Mouse (Mus musculus) left cerebral cortex, postnatal 10 days (tissue): Measurements from ENCODE around the gene Kmt5c. TPM values are rescaled to one million over a fixed set of nuclear protein-coding genes. Genes with fewer than 3 reads are reported as not detected.
A peak's percentile ranks its signal among the peaks of the same experiment; 100 is the strongest.

Source experiments
- DNase-seq, 2 experiments: peaks; one replicate each; pipeline ENCODE4 v3.0.0; 2021 to 2022; ENCODE audit warnings: low spot score in 2 of 2, mixed read lengths in 1 of 2; ENCODE audit errors: extremely low spot score in 1 of 2
- intact Hi-C: fragments of 180-260 bp; cut with DNase I; formaldehyde crosslinking; loops from one replicate; pipeline ENCODE4 v1.15.1; 2025
- total RNA-seq, 2 experiments: library from RNA; stranded (reverse); gene quantifications; 2 replicates each; pipeline ENCODE4 v1.2.3; 2021

The Kmt5c gene
- total RNA-seq, 2 experiments from 2014 or later: 39.5 to 42.0 TPM

DNA sequence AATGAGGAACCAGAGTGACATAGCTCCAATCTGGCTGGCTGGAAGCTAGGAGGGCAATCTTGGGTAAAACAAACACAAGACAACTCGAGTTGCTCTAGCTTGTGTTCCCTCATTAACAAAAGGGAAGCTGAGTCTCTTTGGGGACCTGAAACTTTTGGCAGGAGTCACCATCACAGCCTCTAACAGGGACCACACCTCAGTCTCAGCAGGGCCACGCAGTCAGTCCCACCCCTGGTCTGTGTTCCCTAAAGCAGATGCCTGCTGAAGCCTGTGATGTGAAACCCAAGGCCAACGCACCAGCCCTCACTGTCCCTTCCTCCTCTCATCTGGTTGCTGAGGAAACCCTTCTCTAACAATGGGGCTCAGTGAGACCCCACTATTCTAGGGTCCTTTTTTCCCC is 42.2 kb downstream of the Kmt5c start:
- DNase-seq: no peak
- intact Hi-C loops: no loop called here

GRCm38 (mm10) chr7:4782759-4783158 is 42.8 kb downstream of the Kmt5c start, which contains the start of the genes Il11 and Tmem190:
Gene Il11, minus strand, starts transcription at chr7:4782859.
Gene Tmem190, plus strand, starts transcription at chr7:4782937.
- no peak for DNase-seq
- intact Hi-C loops: no loop called here

DNA sequence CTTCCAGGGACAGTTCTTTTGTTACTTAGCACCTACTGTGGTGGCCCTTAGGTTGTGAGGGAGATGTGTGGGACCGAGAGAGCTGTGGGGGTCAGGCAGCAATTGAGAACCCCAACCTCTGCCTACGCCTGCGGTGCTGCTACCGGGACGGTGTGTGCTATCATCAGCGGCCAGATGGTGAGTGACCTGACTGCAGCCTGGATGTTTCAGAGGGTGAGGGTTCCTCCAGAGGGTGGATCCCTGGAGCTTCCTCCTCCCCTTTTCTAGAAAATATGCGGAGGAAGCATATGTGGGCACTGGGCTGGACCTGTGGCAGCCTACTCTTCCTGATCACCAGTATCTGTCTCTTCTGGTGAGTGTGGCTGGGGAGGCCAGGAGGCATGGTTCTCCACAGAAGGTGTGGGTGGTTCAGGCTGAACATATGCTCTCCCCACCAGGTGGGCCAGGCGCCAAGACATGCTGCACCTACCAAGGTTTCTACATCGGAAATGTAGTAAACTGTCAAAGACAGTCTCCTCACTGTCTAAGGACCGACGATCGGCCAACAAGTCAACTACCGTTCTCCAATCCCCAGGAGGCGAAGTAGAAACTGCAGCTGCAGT is 43.9 kb downstream of the Kmt5c start:
- intact Hi-C loops: no loop called here

DNA sequence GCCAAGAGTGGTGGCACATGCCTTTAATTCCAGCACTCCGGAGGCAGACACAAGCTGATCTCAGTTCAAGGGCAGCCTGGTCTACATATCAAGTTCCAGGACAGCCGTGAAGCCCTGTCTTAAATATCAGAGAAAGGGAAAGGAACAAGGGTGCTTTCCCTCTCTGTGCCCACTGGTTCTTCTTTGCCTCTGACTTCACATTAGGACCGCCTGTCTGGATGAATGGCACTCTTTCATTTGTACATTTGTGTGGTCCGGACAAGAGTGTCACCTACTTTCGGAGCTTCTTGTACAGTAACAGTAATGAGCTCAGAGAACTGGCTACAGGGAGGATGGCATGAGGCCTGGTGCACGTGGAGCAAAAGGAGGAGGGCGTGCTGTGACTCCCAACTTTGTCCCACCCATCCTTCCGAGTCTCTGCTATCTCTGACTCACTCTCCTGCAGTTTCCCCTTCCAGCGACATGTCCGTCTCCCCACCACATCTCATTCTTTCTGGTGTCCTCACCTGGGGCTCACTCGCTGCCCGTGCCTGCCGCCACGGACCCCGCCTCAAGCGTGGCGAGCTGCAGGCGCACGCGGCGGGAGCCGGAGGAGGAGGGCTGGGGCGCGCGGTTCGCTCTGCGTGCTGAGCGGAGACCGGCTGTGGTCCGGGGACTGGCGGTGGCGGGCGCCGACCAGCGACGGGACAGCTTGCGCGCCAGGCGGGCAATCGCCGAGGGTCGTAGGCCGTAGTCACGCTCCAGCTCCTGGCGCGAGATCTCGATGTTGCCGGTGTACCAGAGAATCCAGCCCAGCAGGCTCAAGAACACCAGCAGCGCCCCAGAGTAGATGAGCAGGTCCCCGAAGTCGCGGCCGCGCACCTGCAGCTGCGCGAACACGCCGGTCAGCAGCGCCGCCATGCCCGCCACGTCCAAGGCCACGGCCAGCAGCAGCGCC is 48.9 kb downstream of the Kmt5c start:
- peak; percentile 22 to 83 for DNase-seq
- intact Hi-C loops: no loop called here

More for the DNA sequence above, 43.9 kb downstream of the Kmt5c start:
- DNase-seq: peak in 1 of 2 experiments; percentile 55

DNA sequence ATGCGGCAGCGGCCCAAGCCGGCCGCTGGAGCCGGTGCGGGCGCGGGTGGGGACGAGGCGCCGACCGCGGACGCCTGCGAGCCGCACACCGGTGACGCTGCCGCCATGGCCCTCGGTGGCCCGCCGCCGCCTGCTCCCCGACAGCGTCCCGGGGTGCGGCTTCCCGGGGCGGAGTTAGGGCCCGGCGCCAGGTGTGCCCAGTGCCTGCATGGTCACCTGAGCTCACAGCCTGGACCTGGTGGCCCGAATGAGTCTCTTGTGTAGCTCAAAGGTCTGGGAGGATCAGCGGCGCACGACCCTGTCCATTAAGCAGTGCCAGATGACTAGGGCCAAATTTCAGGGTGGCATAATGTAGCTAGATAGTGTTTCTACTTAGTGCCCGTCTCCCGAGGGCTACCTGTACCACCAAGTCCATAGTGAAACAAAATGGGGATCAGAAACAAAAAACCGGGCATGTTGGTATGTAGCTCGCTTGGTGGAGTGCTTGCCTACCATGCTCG is 49.6 kb downstream of the Kmt5c start, which contains the start of gene Tmem238:
Tmem238 (minus strand) TSS at position 221 of the 500 bp plus-strand sequence.
- DNase-seq: peak in 1 of 2 experiments; percentile 69
- intact Hi-C loops: no loop called here

GRCm38 (mm10) chr7:4792278-4793212 is 52.6 kb downstream of the Kmt5c start, which contains the start of gene Rpl28:
Gene Rpl28, plus strand, starts transcription at chr7:4792874.
- intact Hi-C loops: loop anchor here (2.0 to 5.0 kb wide), 2 partner anchors 52 to 85 kb away; partner anchors contain the start of gene Kmt5c
- DNase-seq: peak; percentile 95 to 97

GRCm38 (mm10) chr7:4793248-4793647 is 53.3 kb downstream of the Kmt5c start:
- intact Hi-C loops: loop anchor here (2.0 to 5.0 kb wide), 2 partner anchors 52 to 86 kb away; partner anchors contain the start of gene Kmt5c
- DNase-seq: peak in 1 of 2 experiments; percentile 42

DNA sequence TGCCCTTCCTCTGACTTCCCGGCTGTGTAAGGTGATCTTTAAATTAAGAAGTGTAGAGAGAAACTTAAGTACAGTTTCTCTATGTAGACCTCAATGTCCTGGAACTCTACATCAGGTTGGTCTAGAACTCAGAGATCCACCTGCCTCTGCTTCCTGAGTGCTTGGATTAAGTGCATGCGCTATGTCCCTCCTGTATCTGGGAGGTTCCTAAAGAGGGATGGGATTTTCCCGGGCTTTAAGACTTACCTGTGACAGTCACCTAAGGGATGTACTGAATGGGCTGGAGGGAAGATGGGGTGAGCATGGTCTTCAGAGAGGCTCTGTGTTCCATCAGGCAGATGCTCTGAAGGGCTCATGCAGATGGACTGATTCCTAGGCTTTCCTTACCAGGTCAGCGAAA is 53.8 kb downstream of the Kmt5c start:
- intact Hi-C loops: loop anchor here (2.0 to 5.0 kb wide), 2 partner anchors 53 to 86 kb away; partner anchors contain the start of gene Kmt5c

DNA sequence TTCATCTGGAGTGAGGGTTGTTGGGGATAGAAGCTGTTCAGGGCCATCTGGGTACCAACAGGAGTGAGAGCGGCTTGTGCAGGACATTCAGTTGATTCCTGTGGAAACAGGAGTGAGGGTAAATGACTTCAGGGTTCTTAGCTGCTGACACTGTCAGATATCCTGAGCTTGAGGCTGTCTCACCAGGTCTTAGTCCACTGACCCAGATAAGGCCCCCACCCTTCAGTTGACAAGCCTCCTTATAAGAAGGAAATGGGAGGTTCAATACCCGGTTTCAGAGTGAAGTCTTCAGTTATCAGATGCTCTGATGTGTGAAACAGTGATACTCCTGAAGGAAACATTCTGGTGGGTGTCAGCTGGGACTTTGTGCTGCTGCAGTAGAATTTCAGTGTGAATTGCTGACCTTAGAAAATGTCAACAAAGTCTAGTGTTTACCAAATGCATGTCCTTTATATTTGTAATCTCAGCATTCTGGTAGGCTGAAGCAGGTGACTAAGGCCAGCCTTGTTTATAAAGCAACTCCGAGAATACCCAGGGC is 54.8 kb downstream of the Kmt5c start:
- DNase-seq: no peak
- intact Hi-C loops: loop anchor here (5.0 kb wide), 2 partner anchors 87 to 237 kb away; no protein-coding TSS in a partner anchor

More for the DNA sequence above, 53.8 kb downstream of the Kmt5c start:
- DNase-seq: no peak

- intact Hi-C loops: loop anchor here (5.0 kb wide), 1 partner anchor 239 kb away; no protein-coding TSS in a partner anchor
- DNase-seq: peak in 1 of 2 experiments; percentile 13
Observed at GRCm38 (mm10) chr7:4795767-4796433, 56.0 kb downstream of the Kmt5c start.

Other genes starting within 250 kb of the Kmt5c start
- gene Ppp1r12c, start 238.4 kb upstream of the Kmt5c start, total RNA-seq: 100 to 1,000 TPM; 114 to 123 TPM
- 1 to 10 TPM; 2.0 to 3.1 TPM for gene Tnnt1, start 223.7 kb upstream of the Kmt5c start, total RNA-seq
- not detected for gene Tnni3, start 215.9 kb upstream of the Kmt5c start, total RNA-seq
- under 1 TPM; 0.51 to 0.69 TPM for gene Dnaaf3, start 207.7 kb upstream of the Kmt5c start, total RNA-seq
- gene Syt5, start 192.6 kb upstream of the Kmt5c start, total RNA-seq: 100 to 1,000 TPM; 251 to 253 TPM
- 1 to 10 TPM; 1.0 to 1.6 TPM for gene Ptprh, start 136.1 kb upstream of the Kmt5c start, total RNA-seq
- gene Tmem86b, start 108.7 kb upstream of the Kmt5c start, total RNA-seq: 10 to 100 TPM; 11.8 to 12.2 TPM
- gene Ppp6r1, start 81.1 kb upstream of the Kmt5c start, total RNA-seq: 100 to 1,000 TPM; 107 to 111 TPM
- 100 to 1,000 TPM; 111 to 114 TPM for gene Hspbp1, start 55.0 kb upstream of the Kmt5c start, total RNA-seq
- 100 to 1,000 TPM; 312 to 319 TPM for gene Brsk1, start 49.5 kb upstream of the Kmt5c start, total RNA-seq
- not detected for gene Tmem150b, start 14.9 kb upstream of the Kmt5c start, total RNA-seq
- gene Cox6b2, start 13.0 kb downstream of the Kmt5c start, total RNA-seq: 1 to 10 TPM; 6.9 to 8.7 TPM
- gene Fam71e2, start 31.2 kb downstream of the Kmt5c start, total RNA-seq: not detected
- gene Il11, start 42.7 kb downstream of the Kmt5c start, total RNA-seq: 1 to 10 TPM in 1 of 2 experiments, under 1 TPM in 1; 0.73 to 1.1 TPM
- not detected for gene Tmem190, start 42.8 kb downstream of the Kmt5c start, total RNA-seq
- gene Tmem238, start 49.5 kb downstream of the Kmt5c start, total RNA-seq: 1 to 10 TPM; 4.1 to 5.2 TPM
- gene Rpl28, start 52.8 kb downstream of the Kmt5c start, total RNA-seq: 100 to 1,000 TPM; 484 to 532 TPM
- gene Ube2s, start 72.5 kb downstream of the Kmt5c start, total RNA-seq: 100 to 1,000 TPM; 145 to 159 TPM
- 100 to 1,000 TPM; 104 to 111 TPM for gene Shisa7, start 104.6 kb downstream of the Kmt5c start, total RNA-seq
- gene Isoc2b, start 130.1 kb downstream of the Kmt5c start, total RNA-seq: 1 to 10 TPM; 2.0 to 3.4 TPM
- 1 to 10 TPM; 6.4 to 6.8 TPM for gene Isoc2a, start 137.0 kb downstream of the Kmt5c start, total RNA-seq
- gene Gm36210, start 166.4 kb downstream of the Kmt5c start, total RNA-seq: under 1 TPM; 0.26 to 0.36 TPM
- 10 to 100 TPM; 15.2 to 15.3 TPM for gene Zfp628, start 175.1 kb downstream of the Kmt5c start, total RNA-seq
- gene Nat14, start 181.9 kb downstream of the Kmt5c start, total RNA-seq: 10 to 100 TPM; 70.1 to 72.6 TPM
- gene Ssc5d, start 185.7 kb downstream of the Kmt5c start, total RNA-seq: 1 to 10 TPM; 2.4 to 2.6 TPM
- not detected for gene Sbk2, start 224.3 kb downstream of the Kmt5c start, total RNA-seq
- under 1 TPM; 0.24 to 0.32 TPM for gene Sbk3, start 231.1 kb downstream of the Kmt5c start, total RNA-seq